Mouse (Mus musculus) left cerebral cortex, adult 18-20 months (tissue): Measurements from ENCODE around the gene Zfp444. TPM values are rescaled to one million over a fixed set of nuclear protein-coding genes. Genes with fewer than 3 reads are reported as not detected.
A peak's percentile ranks its signal among the peaks of the same experiment; 100 is the strongest.
"Not testable (repeated sequence)": the region's sequence is repeated elsewhere in the genome, so short reads cannot be mapped to it uniquely, and the experiment has no call there.

Experiments
- DNase-seq, 2 experiments: peaks; one replicate each; pipeline ENCODE4 v3.0.0; 2021 to 2022; ENCODE audit warnings: low spot score in 2 of 2, mixed read lengths in 1 of 2
- total RNA-seq, 2 experiments: library from RNA; stranded (reverse); gene quantifications; 2 replicates each; pipeline ENCODE4 v1.2.3; 2021

Zfp444 gene
- total RNA-seq, 2 experiments from 2014 or later, result 52.1 to 54.8 TPM

DNA sequence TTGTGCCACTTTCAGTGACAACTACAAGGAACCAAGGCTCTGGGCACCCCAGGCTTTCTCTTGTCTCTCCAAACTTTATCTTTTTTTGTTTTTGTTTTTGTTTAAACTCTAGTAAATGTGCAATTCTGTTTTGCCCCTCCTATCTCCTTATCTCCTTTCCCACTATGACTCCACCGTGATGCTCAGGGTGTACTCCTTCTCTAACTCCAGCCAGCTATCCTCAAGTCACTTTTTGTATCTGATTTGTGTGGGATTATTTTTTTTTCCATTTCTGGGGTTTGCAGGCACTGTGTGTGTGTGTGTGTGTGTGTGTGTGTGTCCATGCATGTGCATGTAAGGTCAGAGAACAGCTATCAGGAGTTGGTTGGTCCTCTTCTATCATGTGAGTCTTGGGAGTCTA, 14.5 kb upstream of the Zfp444 start:
- no peak for DNase-seq

DNA sequence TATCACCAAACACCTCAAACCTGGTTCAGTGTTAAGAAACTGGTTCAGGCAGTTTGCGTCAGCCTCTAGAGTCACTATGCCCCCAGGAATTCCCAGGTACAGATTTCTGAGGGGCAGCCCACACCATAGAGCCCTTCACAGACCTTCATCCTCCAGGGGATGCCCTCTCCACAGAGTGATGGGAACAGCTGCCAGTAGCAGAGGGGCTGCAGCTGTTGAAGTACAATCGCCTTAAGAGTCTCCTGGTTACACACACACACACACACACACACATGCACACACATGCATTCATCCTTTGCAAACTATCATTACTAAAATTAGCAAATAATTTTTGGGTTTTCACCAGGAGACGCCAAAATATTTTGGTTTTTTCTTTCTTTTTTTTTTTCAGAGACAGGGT, 12.4 kb upstream of the Zfp444 start:
- no peak for DNase-seq

- DNase-seq, result no peak
Measured at GRCm38 (mm10) chr7:6161541-6161940, 10.5 kb upstream of the Zfp444 start.

- DNase-seq, result no peak
Measured at GRCm38 (mm10) chr7:6162172-6162571, 9.9 kb upstream of the Zfp444 start.

- no peak for DNase-seq
Measured at GRCm38 (mm10) chr7:6164671-6165070, 7.4 kb upstream of the Zfp444 start.

DNA sequence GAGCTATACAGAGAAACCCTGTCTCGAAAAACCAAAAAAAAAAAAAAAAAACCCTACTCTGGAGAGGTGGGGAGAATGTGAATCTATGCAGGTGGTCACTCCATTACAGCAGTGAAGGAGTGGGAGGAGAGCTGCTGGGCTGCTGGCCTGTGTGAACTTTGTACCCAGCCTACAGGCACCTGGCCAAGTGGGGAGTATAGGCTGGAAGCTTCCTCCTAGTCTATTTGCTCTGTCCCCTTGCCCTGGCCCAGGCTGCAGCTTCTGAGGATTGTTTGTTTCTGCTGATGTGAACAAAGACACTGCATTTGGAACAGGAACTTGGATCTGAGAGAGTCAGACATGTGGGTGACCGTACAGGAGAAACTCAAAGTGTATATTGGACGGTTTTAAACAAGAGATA, 2.6 kb upstream of the Zfp444 start:
- DNase-seq, result no peak

DNA sequence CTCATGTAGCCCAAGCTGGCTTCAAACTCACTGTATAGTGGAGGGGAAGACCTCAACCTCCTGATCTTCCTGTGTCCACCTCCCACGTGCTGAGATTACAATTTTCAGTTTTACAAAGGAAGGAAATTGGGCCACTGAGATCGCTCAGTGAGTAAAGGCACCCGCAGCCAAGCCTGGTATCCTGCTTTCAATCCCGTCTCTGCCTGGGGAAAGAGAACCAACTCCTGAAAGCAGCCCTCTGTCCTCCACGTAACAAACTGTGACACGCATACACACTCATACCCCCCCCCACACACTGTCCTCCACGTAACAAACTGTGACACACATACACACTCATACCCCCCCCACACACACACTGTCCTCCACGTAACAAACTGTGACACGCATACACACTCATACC, 1.6 kb upstream of the Zfp444 start:
- DNase-seq, result no peak

DNA sequence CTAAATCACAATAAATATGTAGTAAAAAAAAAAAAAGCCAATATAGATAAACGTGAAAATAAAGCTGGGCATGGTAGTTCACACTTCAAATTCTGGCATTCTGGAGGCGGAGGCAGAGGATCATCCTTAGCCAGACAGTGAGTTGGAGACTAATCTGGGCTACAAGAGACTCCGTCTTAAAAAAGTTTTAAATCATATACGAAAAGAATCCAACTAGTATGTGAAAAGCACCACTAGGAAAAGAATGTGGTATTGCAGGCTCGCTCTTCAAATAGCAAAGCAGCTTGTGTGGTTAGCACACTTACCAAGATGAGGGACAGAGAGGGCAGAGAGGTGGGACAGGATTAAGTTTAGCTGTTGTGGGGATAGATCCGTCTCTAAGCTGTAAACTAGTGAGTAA, 1.2 kb upstream of the Zfp444 start:
- DNase-seq, result no peak

DNA sequence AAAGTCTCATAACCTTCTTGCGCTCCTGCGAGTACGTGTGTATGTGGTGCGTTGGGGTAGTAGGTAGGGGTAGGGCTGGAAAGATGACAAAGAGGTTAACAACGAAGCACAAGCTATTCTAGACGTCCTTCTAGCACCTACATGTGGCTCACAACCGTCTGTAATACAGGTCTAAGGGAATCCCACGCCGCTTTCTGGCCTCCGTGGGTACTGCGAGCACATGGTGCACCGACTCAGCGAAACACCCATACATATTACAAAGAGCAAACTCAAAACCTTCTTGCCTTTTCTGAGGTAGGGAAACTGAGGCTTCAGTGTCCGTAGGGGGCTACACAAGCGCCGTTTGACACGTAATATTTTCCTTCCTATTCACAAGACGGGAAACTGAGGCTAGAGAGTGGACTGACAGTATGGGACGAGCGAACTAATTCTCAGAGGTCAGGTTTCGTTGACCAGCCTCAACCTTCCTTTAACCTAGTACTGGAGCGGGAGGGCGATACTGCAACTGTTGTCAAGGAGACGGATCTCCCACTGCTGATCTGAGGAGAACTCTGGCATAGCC, 501 bp upstream of the Zfp444 start:
- peak; percentile 36 to 45 for DNase-seq

DNA sequence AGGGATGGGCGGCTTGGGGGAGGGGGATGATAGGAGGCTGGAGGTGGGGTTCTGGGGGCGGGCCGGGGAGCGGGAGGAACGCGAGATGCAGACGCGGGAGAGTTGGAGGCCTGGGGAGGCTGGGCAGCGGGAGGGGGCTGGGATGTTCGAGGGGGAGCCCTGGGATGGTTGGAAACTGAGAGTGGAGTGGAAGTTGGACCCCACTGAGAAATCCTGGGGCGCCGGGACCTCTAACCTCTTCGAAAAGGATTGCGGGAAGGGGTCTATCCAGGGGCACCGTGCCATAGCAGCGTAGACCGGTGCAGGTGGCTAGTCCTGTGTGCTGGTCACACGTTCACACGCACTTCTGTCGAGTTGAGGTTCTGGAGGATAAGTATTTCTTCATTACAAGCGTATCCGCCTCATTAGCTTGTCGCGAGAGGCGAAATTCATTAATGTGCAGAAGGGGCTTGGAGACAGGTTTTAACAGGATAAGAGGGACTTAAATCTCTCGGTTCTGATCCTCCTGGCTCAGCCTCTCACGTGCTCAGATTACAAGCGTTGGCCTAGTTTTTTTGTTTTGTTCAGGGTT, 733 bp downstream of the Zfp444 start:
- no peak for DNase-seq

DNA sequence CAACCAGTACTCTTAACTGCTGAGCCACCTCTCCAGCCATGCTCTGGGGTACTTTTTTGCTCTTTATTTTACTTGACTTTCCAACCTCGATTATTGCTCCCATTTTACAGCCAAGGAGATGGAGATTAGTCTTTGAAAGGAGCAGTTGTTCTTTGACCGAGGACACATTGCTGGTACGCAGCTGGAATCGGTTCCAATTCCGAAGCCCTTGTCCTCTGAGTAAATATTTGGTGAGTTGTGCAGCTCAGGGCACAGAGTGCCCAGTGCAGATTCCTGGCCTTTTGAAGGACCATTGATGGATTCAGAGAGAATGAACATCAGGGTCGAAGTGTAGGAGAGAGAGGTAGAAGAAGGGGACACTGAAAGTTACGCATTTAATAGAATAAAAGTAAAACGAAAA, 1.8 kb downstream of the Zfp444 start:
- DNase-seq, result no peak

GRCm38 (mm10) chr7:6174365-6174987, 2.5 kb downstream of the Zfp444 start:
- not testable (repeated sequence) for DNase-seq

- no peak for DNase-seq
Measured at GRCm38 (mm10) chr7:6179013-6179412, 7.0 kb downstream of the Zfp444 start.

DNA sequence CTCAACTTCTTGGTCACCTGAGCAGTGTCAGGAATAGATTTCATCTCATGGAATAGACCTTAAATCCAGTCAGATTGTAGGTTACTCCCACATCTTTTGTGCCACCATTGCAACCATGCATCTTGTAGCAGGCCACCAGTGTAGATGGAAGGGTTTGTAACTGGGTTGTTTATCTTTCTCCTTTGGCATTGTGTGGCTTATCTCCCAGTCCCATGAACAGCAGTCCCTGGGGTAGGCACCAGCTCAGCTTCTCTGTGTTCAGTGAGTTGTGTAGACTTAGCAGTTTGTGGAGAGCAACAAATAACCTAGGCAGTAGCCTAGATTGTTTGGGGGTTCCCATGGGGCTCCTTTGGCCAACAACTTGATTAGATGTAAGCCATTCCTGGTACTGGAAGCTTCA, 10.9 kb downstream of the Zfp444 start:
- DNase-seq, result no peak

- DNase-seq, result peak; percentile 9 to 22
Measured at GRCm38 (mm10) chr7:6183802-6184201, 11.8 kb downstream of the Zfp444 start.

DNA sequence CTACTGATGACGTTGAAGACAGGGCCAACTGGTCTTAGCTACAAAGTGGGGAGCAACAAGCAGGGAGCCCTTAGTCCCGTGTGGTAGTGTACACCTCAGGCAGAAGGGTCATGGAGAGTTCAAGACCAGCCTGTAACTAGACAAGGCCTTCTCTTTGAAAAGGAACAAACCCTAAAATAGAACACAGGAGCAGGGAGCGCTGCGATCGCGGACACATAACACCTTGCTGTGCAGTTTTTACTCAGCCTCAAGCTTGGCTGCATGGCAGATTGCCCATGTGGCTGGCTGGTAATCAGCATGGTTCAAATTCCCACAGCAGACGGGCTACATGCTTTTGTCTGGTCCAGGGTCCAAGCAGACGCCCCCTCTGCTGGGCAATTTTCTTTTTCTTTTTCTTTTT, 12.5 kb downstream of the Zfp444 start:
- DNase-seq, result no peak

- no peak for DNase-seq
Measured at GRCm38 (mm10) chr7:6185391-6185790, 13.4 kb downstream of the Zfp444 start.

DNA sequence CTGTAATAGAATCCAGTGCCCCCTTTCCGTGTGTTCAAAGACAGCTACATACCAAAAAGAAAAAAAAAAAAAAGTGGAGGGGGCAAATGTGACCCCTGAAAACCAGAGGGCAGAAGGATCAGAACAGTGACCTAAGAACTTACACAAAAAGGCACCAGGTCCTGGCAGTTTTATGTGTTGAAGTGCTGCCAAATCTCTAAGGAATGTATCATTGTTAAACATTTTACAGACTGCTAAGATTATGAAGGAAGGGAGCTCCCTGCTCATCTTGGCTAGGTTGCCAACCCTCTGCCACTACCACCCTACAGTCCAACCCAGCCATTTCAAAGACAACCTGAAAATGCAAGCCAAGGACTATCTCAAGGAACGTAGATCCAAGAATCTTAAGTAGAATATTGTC, 14.2 kb downstream of the Zfp444 start:
- DNase-seq, result no peak

- DNase-seq, result no peak
Measured at GRCm38 (mm10) chr7:6186756-6187155, 14.7 kb downstream of the Zfp444 start.

- no peak for DNase-seq
Measured at GRCm38 (mm10) chr7:6189542-6189941, 17.5 kb downstream of the Zfp444 start.

DNA sequence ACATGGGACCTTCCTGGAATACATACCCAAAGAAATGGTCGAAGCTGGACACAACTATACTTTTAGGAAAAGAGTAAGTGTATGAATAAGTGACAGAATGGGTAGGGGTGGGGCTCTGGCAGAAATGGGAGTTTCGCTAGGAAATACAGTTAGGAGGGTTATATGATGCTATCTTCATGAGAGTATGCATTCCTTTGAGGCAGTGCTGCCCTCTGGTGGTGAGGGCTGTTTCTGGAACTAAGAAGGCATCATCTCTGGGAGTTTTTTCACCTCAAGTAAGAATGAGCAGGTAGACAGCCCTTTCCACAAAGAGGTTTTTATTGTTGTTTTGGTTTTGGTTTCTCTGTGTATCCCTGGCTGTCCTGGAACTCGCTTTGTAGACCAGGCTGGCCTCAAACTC, 19.4 kb downstream of the Zfp444 start:
- peak; percentile 76 to 87 for DNase-seq

GRCm38 (mm10) chr7:6194129-6194528, 22.1 kb downstream of the Zfp444 start:
- DNase-seq, result peak; percentile 62 to 68

GRCm38 (mm10) chr7:6195777-6196176, 23.8 kb downstream of the Zfp444 start:
- DNase-seq, result no peak
